Mouse (Mus musculus) layer of hippocampus, adult 2 months (tissue): ENCODE measurements at regions not wholly inside any gene's neighbourhood (a gene's known extent, or its start where the extent isn't known, plus 50 kb on each side); places are given as distances from the start of the nearest gene placed in this dataset.
"Not testable (repeated sequence)": the region's sequence is repeated elsewhere in the genome, so short reads cannot be mapped to it uniquely, and the experiment has no call there.

Experiments used
- DNase-seq, 2 experiments: peaks; one replicate each; pipeline ENCODE4 v3.0.0; 2022; ENCODE audit warnings: low spot score in 2 of 2
- H3K27ac ChIP-seq: fragments of 200-600 bp; 2 replicates; pipeline ENCODE4 v1.8.1; 2022
- H3K4me3 ChIP-seq: fragments of 200-600 bp; 2 replicates; pipeline ENCODE4 v1.8.1; 2022; ENCODE audit warnings: mild to moderate bottlenecking
- CTCF ChIP-seq: fragments of 200-600 bp; conservative IDR thresholded peaks from 2 replicates; pipeline ENCODE4 v1.8.1; 2022; ENCODE audit warnings: antibody characterized with exemption, mild to moderate bottlenecking, moderate library complexity

- DNase-seq: peak in 1 of 2 experiments; percentile 2
- H3K27ac ChIP-seq: no peak overlapping the region
- no peak for TF ChIP-seq CTCF
- H3K4me3 ChIP-seq: no peak overlapping the region
These were observed 393.2 kb downstream of the Pid1 start for GRCm38 (mm10) chr1:83970641-83971285.

- not testable (repeated sequence) for H3K27ac ChIP-seq, H3K4me3 ChIP-seq, DNase-seq
These were observed 399.3 kb downstream of the Pid1 start for GRCm38 (mm10) chr1:83964631-83965030.

DNA sequence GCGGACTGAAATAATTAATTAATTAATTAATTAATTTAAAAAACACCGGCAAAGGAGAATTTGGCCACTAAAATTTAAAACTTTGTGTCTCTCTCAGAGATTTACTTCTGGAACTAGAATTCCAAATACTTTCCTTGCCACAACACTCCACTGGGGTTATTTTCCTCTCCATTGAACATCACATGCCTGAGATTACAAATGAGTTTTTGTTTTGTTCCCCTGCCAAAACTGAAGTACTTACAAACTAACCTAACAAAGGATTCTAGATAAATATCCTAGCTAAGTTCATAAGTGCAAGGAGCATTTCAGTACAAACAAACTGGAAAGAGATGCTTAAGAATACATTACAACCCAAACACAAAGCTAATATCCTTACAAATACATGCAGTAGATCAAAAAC, 402.2 kb downstream of the Pid1 start:
- no peak for DNase-seq
- Histone ChIP-seq H3K27ac (no peak overlapping the region), H3K4me3 (no peak overlapping the region)
- TF ChIP-seq CTCF: no peak

GRCm38 (mm10) chr1:83959756-83960155, 404.2 kb downstream of the Pid1 start:
- DNase-seq: no peak
- no peak overlapping the region for H3K4me3 ChIP-seq
- no peak overlapping the region for H3K27ac ChIP-seq
- TF ChIP-seq CTCF: no peak

- no peak overlapping the region for H3K4me3 ChIP-seq
- TF ChIP-seq CTCF: no peak
- no peak for DNase-seq
- no peak overlapping the region for H3K27ac ChIP-seq
These were observed 441.1 kb downstream of the Pid1 start for GRCm38 (mm10) chr1:83922900-83923299.

DNA sequence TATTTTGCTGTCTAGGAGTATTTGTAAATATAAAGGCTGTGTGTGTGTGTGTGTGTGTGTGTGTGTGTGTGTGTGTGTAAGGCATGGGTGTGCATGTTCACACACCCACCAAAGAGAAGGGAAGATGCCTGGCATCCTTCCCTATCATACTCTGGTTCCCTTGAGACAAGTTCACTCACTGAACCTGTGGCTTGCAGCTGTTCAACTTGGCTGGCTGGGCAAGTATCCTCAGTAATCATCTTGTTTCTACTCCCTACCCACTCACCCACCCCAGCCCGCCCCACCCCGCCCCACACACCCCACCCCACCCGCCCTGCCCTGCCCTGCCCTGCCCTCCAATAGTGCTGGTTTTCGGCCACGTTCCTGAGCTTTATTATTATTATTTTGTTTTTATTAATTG, 448.5 kb downstream of the Pid1 start:
- H3K4me3 ChIP-seq: no peak overlapping the region
- no peak for TF ChIP-seq CTCF
- H3K27ac ChIP-seq: no peak overlapping the region
- no peak for DNase-seq

DNA sequence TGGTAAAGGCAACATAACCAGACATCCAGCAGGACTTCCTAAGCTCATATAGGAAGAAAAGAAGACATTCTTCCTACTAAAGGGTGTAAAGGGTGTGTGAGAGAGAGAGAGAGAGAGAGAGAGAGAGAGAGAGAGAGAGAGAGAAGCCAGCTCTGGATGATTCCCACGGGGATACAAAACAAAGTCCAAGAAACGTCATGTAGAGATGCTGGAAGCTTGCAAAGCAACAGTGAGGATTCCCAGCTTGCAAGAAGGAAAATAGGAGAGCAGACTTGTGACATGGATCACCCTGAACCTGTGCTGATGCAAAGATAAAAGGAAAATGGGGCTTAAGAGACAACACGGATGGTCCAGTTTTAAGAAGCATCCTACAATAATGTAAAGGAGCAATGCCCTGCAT, 456.6 kb downstream of the Pid1 start:
- Histone ChIP-seq H3K4me3 (no peak overlapping the region), H3K27ac (no peak overlapping the region)
- DNase-seq: no peak
- TF ChIP-seq CTCF: no peak

DNA sequence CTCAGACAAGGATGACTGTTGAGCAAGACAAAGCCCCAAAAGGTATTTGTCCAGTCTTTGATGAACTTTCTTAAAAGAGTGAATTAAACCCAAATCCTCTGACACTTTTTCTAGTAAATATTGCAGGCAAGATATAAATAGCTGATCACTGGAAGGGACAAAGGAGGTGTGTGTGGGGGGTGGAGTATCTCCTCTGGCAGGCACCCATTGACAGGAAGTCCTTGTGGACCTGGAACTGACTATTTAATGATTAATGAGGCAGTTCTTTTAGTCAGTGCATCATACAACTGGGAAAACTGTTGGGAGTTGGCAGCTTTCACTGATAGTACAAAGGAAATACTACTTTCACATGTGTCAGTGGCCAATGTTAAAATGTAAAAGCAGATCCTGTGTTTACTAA, 457.1 kb downstream of the Pid1 start:
- TF ChIP-seq CTCF: no peak
- no peak overlapping the region for H3K27ac ChIP-seq
- no peak overlapping the region for H3K4me3 ChIP-seq
- no peak for DNase-seq

DNA sequence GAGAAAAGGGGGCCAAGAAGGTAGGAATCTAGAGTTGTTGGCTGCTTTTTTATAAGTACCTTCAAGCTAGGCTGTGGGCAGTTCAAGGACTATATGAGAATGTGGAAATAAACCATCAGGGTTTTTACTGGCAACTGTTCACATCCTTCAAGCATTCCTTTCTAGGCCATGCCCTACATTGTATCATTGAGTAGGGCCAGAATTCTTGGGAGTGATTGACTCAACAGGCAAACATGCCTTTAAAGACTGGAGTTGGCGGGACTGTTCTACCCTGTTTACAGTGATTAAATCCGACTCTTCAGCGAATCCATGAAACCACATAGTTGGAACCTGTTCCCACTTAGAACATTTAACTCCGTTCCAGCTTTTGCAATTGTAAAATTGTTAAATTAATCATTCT, 463.8 kb downstream of the Pid1 start:
- no peak for TF ChIP-seq CTCF
- DNase-seq: no peak
- no peak overlapping the region for H3K27ac ChIP-seq
- H3K4me3 ChIP-seq: no peak overlapping the region

DNA sequence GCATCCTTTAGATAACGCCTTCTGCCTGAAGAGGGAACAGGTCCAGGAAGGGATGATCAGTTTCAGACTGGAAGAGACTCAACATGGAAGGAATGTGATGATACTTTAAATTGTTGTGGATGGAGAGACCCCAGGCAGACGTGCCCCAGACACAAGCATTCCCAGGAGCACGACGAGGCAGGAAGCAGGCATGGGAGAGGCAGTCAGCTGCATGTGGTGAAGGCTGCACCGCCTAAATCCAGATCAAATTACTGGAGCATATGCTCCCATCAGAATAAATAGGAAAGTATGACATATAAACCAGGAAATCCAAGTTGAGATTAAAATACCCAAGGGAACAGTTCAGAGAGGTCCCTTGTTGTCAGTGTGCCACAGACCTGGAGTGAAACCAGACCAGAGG, 467.3 kb downstream of the Pid1 start:
- DNase-seq: no peak
- TF ChIP-seq CTCF: no peak
- no peak overlapping the region for H3K4me3 ChIP-seq
- H3K27ac ChIP-seq: no peak overlapping the region

DNA sequence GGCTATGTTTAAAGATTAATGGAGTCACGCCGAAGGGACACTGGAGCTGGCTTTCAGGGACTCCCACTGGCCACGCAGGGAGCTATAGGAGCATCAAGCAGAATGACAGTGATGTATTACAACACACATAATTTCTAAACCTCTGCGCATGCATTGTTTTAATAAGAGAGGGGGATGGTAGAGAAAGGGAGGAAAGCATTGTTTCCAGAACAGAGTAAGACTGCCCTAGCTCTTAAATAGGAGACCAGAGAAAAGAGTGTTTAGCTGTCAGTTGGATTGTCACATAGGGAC, 471.1 kb upstream of the Sphkap start:
- no peak for TF ChIP-seq CTCF

GRCm38 (mm10) chr1:83878330-83879108, 470.5 kb upstream of the Sphkap start:
- TF ChIP-seq CTCF: no peak
- Histone ChIP-seq H3K4me3 (no peak overlapping the region), H3K27ac (no peak overlapping the region)
- DNase-seq: no peak

More for the DNA sequence above, 471.1 kb upstream of the Sphkap start:
- no peak overlapping the region for H3K27ac ChIP-seq
- DNase-seq: no peak
- no peak overlapping the region for H3K4me3 ChIP-seq

DNA sequence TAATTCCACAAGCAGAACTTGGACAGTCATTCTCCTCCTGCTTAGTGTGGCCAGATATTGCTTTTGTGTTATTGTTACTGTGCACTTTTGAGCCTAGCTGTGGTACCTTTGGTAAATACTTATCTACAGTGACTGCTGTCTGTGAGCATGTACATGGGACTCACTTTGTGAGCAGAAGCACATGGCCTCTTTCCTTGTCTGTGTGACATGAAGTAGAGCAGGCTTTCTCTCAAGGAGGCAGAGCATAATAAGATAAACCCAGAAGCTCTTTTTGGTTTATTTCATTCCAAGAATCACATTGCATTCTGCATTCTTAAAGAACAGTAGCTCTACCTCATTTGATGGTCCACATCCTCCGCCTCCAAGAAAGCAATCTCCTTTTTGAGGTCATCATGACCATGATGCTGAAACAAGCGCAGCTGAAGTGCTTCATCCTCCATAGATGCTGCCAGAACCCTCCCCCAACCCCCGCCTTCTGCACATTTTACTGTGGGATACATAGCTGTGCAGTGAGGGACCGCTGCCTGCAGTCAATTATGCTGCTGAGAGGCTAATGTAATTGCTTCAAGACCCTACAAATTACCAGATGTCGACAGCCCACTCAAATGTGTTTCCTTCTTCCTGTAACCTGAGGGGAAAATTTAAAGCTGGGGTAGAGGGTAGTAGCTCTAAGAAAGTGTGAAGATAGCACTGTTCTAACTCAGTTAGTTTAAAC, 463.0 kb upstream of the Sphkap start:
- H3K27ac ChIP-seq: no peak overlapping the region
- DNase-seq: no peak
- H3K4me3 ChIP-seq: no peak overlapping the region
- TF ChIP-seq CTCF: no peak

- no peak overlapping the region for H3K27ac ChIP-seq
- no peak for DNase-seq
- no peak for TF ChIP-seq CTCF
- H3K4me3 ChIP-seq: no peak overlapping the region
These were observed 461.0 kb upstream of the Sphkap start for GRCm38 (mm10) chr1:83869046-83869445.
